Comparison of ENCODE assay signal across 19 mouse cellular contexts in the genomic region with DNA sequence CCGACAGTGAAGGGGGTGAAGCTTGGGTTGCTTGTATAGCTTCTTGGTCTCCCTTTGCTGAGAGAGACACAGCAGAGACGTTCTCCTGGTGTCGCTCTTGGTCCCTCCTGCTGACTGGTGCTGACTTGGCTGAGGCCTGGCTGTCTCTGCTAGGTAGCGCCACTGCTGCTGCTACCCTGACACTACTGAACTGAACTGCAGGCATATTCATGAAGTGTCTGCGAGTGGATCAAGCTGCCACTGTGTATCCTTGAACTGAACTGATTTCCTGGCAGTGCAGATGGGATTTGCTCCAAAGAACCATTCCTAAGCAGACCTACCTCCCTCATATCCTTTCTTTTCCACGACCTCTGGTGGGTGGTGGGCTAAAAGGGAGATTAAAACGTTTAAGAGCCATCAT.
DNase-seq lines count a peak whose midpoint lies in the region; ATAC-seq and TF ChIP-seq lines count a peak whose summit lies in the region.
"Had no signal": no experiment of that assay in that cellular context is flagged by ENCODE, and none has a peak within 500 bp of the region (broad histone marks: within the 10 kb centered on the region; RNA-seq: fewer than 3 reads in every experiment).

No protein-coding gene starts in this region.

- peak; percentile 89 for DNase-seq in lung, embryonic 14.5 days
- DNase-seq in lung, adult 2 months: no peak
- peak; percentile 65 for DNase-seq in lung, postnatal 10 days
- peak; percentile 34 to 55 for DNase-seq in lung, postnatal 4 days
- DNase-seq in ovary, postnatal 10 days (ENCODE audit: low spot score): no peak
- DNase-seq in gastrocnemius, adult 18-20 months (ENCODE audit: low spot score): no peak
- DNase-seq: adrenal gland, postnatal 25 days; cerebellum, adult 2 months; cerebellum, postnatal 14 days; gastrocnemius, postnatal 14 days; heart, adult 2 months had no signal

- WGBS in lung, embryonic 14.5 days: 35% methylated on average over 7 of the region's 7 CpGs
- WGBS in lung, adult 2 months: 65% methylated on average over 7 of the region's 7 CpGs
- WGBS in limb, embryonic 13.5 days: 65% methylated on average over 7 of the region's 7 CpGs

- H3K36me3 ChIP-seq in lung, embryonic 14.5 days (ENCODE audit: insufficient read depth): no peaks in the 10 kb centered on the region
- no peaks in the 10 kb centered on the region for H3K36me3 ChIP-seq in limb, embryonic 13.5 days
- H3K36me3 ChIP-seq: embryonic facial prominence, embryonic 12.5 days; forebrain, embryonic 15.5 days; hindbrain, embryonic 10.5 days had no signal

- no peak overlapping the region for H3K4me3 ChIP-seq in lung, embryonic 14.5 days (ENCODE audit: low read depth, low read length)
- H3K4me3 ChIP-seq in lung, adult 2 months (replicated peaks; ENCODE audit: extremely low read depth, low read depth, low read length): no peak overlapping the region
- no peak overlapping the region for H3K4me3 ChIP-seq in limb, embryonic 13.5 days
- H3K4me3 ChIP-seq: embryonic facial prominence, embryonic 12.5 days; forebrain, embryonic 15.5 days; heart, adult 2 months; heart, embryonic 12.5 days; hindbrain, embryonic 10.5 days had no signal

- peak; percentile 89 for ATAC-seq in lung, embryonic 14.5 days (ENCODE audit: insufficient read depth)
- ATAC-seq in limb, embryonic 13.5 days (ENCODE audit: low FRiP score, low read depth): no peak
- ATAC-seq: activated CD4-positive, CD25-positive, alpha-beta regulatory T cell, adult 4 months; forebrain, embryonic 15.5 days; Patski had no signal

- H3K9ac ChIP-seq in lung, embryonic 14.5 days: no peak overlapping the region
- 0 out of 2 replicates have a peak overlapping the region, but pooled peaks have one; percentile 48 for H3K9ac ChIP-seq in limb, embryonic 13.5 days
- H3K9ac ChIP-seq: embryonic facial prominence, embryonic 12.5 days; forebrain, embryonic 15.5 days; heart, embryonic 12.5 days; hindbrain, embryonic 14.5 days had no signal

- TF ChIP-seq CTCF in lung, embryonic 14.5 days (IDR thresholded peaks at IDR 0.05; ENCODE audit: low read depth): peak; percentile 17; the same call in 1 of the 2 replicates
- TF ChIP-seq CTCF in lung, adult 2 months (IDR thresholded peaks at IDR 0.05; ENCODE audit: insufficient read depth, low read length): no peak

- H3K4me1 ChIP-seq in lung, embryonic 14.5 days (ENCODE audit: insufficient read depth): peaks cover 7% of the 10 kb centered on the region
- no peaks in the 10 kb centered on the region for H3K4me1 ChIP-seq in lung, adult 2 months (ENCODE audit: control insufficient read depth, insufficient read depth, low read length)
- H3K4me1 ChIP-seq in limb, embryonic 13.5 days: peaks cover 37% of the 10 kb centered on the region
- H3K4me1 ChIP-seq: forebrain, embryonic 15.5 days had no signal

- no peak overlapping the region for H3K27ac ChIP-seq in lung, embryonic 14.5 days (ENCODE audit: low read depth)
- no peak overlapping the region for H3K27ac ChIP-seq in limb, embryonic 13.5 days
- H3K27ac ChIP-seq: embryonic facial prominence, embryonic 12.5 days; forebrain, embryonic 15.5 days; heart, adult 2 months; hindbrain, embryonic 10.5 days; hindbrain, embryonic 14.5 days had no signal

- no peak for TF ChIP-seq POLR2A in lung, adult 2 months (IDR thresholded peaks at IDR 0.05; ENCODE audit: borderline replicate concordance, extremely low read depth, low read depth, low read length)

- H3K27me3 ChIP-seq in lung, embryonic 14.5 days (ENCODE audit: insufficient read depth, low read length): no peaks in the 10 kb centered on the region
- H3K27me3 ChIP-seq in limb, embryonic 13.5 days: no peaks in the 10 kb centered on the region; the same call in 1 of the 2 replicates
- H3K27me3 ChIP-seq: embryonic facial prominence, embryonic 12.5 days; forebrain, embryonic 15.5 days; heart, embryonic 12.5 days; Patski had no signal

- H3K9me3 ChIP-seq in lung, embryonic 14.5 days (ENCODE audit: low read depth, low read length): no peaks in the 10 kb centered on the region
- no peaks in the 10 kb centered on the region for H3K9me3 ChIP-seq in limb, embryonic 13.5 days
- H3K9me3 ChIP-seq: embryonic facial prominence, embryonic 12.5 days; forebrain, embryonic 15.5 days; heart, embryonic 12.5 days; hindbrain, embryonic 10.5 days had no signal

- H3K4me2 ChIP-seq in lung, embryonic 14.5 days: no peak overlapping the region
- H3K4me2 ChIP-seq in limb, embryonic 13.5 days (replicated peaks): no peak overlapping the region
- H3K4me2 ChIP-seq: embryonic facial prominence, embryonic 12.5 days; forebrain, embryonic 15.5 days; heart, embryonic 12.5 days; hindbrain, embryonic 14.5 days had no signal

Comparison
In these comparisons a context has a peak if more than half of its experiments do, and no peak if none do; other contexts are left out.
1. DNase-seq: peak in lung, embryonic 14.5 days (single experiment), lung, postnatal 10 days (single experiment) and lung, postnatal 4 days (2 of 2); none in lung, adult 2 months (single experiment), ovary, postnatal 10 days (single experiment) and gastrocnemius, adult 18-20 months (single experiment).